Mouse (Mus musculus): ENCODE results near the gene Tlr9.

- no peak for TF ChIP-seq POLR2A (IDR thresholded peaks at IDR 0.05; ENCODE audit: low read depth, low read length)
- no peak for TF ChIP-seq CTCF (IDR thresholded peaks at IDR 0.05; ENCODE audit: extremely low read depth, insufficient read length, insufficient replicate concordance, low read depth, low read length)
These were observed 5.4 kb upstream of the Tlr9 start for GRCm38 (mm10) chr9:106216971-106217370.

Measured in small intestine, adult 2 months (tissue).